Mouse (Mus musculus): ENCODE data around the gene Atg14. TPM values are rescaled to one million over a fixed set of nuclear protein-coding genes. Genes with fewer than 3 reads are reported as not detected.
"Not testable (repeated sequence)": the region's sequence is repeated elsewhere in the genome, so short reads cannot be mapped to it uniquely, and the experiment has no call there.

Gene Atg14
- total RNA-seq, 2 experiments from 2014 or later, result 8.9 to 11.0 TPM

GRCm38 (mm10) chr14:47544877-47545276 lies 25.6 kb downstream of the Atg14 start:
- no peak for DNase-seq (ENCODE audit: low spot score in 2 of 2)

DNA sequence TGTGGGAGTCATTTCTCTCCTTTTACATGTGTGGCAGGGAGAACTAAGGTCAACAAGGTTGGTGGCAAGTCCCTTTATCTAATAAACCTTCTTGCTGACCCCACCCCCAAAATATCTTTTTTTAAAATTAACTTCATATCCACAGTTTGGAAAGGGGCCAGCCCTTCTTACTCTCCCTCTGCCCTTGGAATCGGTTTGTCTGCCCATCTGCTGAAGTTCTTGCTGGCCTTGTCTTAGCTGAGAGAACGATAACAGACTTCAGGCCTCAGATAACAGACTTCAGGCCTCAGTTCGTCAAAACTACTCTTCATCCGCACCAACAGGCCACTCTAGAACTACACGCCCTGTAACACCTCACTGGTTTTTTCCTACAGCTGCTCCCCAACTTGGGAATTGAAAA lies 26.2 kb downstream of the Atg14 start:
- DNase-seq (ENCODE audit: low spot score in 2 of 2), result no peak

GRCm38 (mm10) chr14:47542283-47542682 lies 28.2 kb downstream of the Atg14 start:
- DNase-seq (ENCODE audit: low spot score in 2 of 2), result no peak

- no peak for DNase-seq (ENCODE audit: low spot score in 2 of 2)
These were observed 29.0 kb downstream of the Atg14 start for GRCm38 (mm10) chr14:47541325-47541948.

GRCm38 (mm10) chr14:47535096-47535495 lies 35.4 kb downstream of the Atg14 start:
- no peak for DNase-seq (ENCODE audit: low spot score in 2 of 2)

- DNase-seq (ENCODE audit: low spot score in 2 of 2), result no peak
These were observed 36.3 kb downstream of the Atg14 start for GRCm38 (mm10) chr14:47534176-47534525.

DNA sequence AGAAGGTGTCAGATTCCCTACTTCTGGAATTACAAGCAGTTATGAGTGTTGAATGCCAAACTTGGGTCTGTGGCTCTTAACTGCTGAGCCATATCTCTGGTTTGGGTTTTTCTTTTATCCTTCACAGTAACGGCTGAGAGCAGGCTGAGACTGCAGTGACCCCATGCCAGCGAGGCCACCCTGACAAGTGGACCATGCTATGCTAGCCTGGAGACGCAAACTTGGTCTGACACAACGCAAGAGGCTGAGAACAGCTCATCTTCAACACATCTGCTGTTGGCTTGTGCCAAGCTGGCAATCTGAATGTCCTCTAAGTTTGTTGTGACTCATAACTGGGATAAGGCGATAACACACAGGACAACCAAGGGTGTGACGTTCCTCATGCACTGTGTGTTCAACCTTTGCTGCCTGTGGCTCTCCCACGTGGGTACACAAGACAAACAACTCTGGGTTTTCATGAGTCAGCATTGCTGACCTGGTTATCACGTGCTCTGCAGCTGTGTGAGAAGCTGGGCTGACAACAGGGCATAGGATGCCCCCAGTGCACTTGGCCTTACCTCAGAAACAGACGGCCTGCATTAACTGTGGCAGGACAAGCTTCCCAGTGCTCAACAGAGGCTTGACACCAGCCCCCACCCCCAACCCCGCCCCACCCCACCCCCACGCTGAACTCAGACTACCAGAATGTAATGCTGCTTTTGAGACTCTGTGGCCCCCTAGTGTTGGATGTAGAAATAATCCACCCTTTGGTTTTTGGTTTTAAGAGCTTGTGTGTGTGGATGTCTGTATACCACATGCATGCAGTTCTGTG lies 36.9 kb downstream of the Atg14 start:
- peak in 1 of 2 experiments; percentile 29 for DNase-seq (ENCODE audit: low spot score in 2 of 2)

DNA sequence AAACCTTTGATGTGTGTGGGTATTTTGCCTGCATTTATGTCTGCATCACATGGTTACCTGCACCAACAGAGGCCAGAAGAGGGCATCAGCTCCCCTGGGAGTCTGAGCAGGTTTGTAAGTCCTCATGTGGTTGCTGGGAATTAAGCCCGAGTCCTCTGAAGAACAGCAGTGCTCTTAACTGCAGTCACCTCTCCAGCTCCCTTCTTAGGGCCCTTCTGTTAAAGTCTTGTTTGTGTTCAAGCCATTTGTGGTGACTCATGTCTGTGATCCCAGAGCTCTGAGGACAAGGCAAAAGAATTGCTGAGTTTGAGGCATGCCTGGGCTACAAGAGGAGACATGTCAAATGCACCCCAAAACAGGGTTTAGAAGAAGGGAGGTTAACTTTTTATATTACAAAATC lies 38.0 kb downstream of the Atg14 start:
- DNase-seq (ENCODE audit: low spot score in 2 of 2), result no peak

- not testable (repeated sequence) for DNase-seq (ENCODE audit: low spot score in 2 of 2)
These were observed 40.9 kb downstream of the Atg14 start for GRCm38 (mm10) chr14:47529592-47529991.

DNA sequence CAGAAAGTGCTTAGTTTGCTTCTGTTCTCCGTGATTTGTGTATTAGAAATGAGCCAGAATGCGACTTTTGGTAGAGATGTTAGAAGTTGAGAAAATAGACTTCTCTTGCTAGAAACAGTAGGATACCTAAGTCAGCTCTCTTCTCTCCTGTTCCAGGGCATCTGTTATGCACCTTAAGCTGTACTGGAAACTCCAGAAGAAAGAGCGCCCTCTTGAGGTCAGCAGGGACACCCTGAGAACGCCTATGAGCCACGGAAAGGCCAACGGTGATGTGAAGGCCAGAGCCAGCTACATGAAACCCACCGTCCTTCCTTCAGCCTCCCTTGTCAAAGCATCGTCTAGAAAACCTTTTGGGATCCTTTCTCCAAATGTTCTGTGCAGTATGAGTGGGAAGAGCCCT lies 41.4 kb downstream of the Atg14 start:
- peak in 1 of 2 experiments; percentile 41 for DNase-seq (ENCODE audit: low spot score in 2 of 2)

GRCm38 (mm10) chr14:47528293-47528692 lies 42.2 kb downstream of the Atg14 start:
- no peak for DNase-seq (ENCODE audit: low spot score in 2 of 2)

- DNase-seq (ENCODE audit: low spot score in 2 of 2), result no peak
These were observed 42.6 kb downstream of the Atg14 start for GRCm38 (mm10) chr14:47527833-47528232.

DNA sequence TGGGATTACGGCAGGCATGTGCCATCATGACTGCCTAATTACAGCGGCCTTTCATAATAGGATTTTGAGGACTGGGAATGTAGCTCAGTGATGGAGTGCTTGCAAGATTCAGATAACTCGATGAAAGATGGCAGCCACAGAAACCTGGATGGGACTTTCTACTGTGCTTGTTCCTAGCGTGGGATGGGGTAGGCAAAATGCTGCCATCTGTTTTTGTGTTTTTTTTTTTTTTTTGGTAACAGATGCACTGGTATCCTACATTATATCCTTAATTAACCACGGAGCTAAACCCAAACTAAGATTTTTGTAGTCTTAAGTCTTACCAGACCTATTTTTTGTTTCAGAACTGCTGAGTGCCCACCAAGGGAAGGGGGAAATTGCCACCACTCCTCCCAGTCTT lies 44.6 kb downstream of the Atg14 start:
- no peak for DNase-seq (ENCODE audit: low spot score in 2 of 2)

GRCm38 (mm10) chr14:47525374-47525773 lies 45.1 kb downstream of the Atg14 start:
- no peak for DNase-seq (ENCODE audit: low spot score in 2 of 2)

DNA sequence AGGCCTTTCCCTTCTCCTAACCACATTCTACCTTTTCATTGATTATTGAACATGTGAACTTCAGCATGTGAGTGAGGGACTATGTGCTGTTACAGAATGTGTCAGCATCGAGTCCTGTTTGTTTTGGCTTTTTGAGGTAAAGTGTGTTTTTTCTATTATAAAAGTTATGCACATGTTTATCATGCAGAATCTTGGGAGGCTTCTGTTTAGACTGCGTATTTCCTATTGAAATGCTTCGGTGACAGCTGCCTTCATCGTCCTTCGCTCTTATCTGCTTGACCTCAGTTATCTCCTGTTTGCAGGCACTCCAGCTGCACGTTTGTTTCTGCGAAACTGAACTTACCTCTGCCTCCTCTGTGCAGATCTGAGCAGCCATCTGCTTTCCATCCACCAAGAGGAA lies 48.1 kb downstream of the Atg14 start:
- no peak for DNase-seq (ENCODE audit: low spot score in 2 of 2)

GRCm38 (mm10) chr14:47521609-47522008 lies 48.8 kb downstream of the Atg14 start:
- no peak for DNase-seq (ENCODE audit: low spot score in 2 of 2)

- no peak for DNase-seq (ENCODE audit: low spot score in 2 of 2)
These were observed 49.5 kb downstream of the Atg14 start for GRCm38 (mm10) chr14:47520751-47521449.

DNA sequence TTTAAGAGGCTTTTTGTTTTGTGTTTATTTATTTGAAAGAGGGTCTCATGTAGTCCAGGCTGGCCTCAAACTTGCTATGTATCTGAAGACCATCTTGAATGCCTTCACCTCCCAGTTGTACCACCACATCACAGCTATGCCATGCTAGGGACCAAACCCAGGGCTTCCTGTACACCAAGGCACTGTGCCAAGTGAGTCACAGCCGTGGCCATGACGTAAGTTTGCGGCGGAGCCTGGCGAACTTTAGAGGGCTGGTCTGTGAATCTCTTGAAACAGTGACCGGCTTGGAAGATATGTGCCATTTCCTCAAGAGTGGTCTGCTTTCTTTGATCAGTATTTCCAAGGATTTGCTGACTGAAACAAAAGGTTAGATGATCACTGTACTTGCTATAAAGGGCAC lies 51.8 kb downstream of the Atg14 start:
- DNase-seq (ENCODE audit: low spot score in 2 of 2), result no peak

GRCm38 (mm10) chr14:47516755-47517154 lies 53.7 kb downstream of the Atg14 start:
- no peak for DNase-seq (ENCODE audit: low spot score in 2 of 2)

GRCm38 (mm10) chr14:47515636-47516035 lies 54.8 kb downstream of the Atg14 start:
- DNase-seq (ENCODE audit: low spot score in 2 of 2), result no peak

DNA sequence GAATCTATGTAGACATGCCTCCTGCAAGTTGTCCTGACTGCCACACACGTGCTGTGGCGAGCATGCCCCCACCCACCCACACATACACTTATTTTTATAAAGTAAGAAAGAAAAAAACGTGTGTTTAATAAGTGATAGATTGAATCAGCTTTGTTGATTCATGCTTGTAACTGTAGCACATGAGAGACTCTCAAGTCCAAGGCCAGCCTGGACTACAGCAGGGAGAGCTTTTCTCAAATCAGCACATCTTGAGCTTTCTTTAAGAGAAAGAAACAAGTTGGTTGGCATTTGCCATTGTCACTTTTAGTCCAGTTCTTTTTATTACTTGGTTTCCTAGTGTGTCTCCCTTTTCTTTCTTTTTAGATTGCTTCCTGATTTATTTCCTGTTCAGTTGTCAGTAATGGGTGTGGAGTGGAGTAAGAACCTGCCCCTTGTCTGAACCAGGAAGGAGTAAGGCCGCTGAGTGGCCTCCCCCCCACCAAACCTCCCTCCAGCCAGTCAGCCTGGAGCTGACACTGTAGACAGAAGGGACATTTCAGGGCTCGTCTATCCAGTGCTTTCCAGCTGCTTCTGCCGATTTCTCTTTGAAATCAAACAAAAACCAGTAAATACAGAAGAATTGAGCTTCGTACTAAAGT lies 55.5 kb downstream of the Atg14 start:
- DNase-seq (ENCODE audit: low spot score in 2 of 2), result no peak

GRCm38 (mm10) chr14:47513606-47514005 lies 56.8 kb downstream of the Atg14 start:
- DNase-seq (ENCODE audit: low spot score in 2 of 2), result no peak

Data from gastrocnemius, postnatal 4 days (tissue).